Mouse (Mus musculus): ENCODE measurements around the gene Gm4187. TPM values are rescaled to one million over a fixed set of nuclear protein-coding genes. Genes with fewer than 3 reads are reported as not detected.
"Not testable (repeated sequence)": the region's sequence is repeated elsewhere in the genome, so short reads cannot be mapped to it uniquely, and the experiment has no call there.

Gm4187 gene
- not detected in 2 replicates for polyA plus RNA-seq (2015; fragmentation: Nextera tagmentation; extraction: Ambion mirVana)

GRCm38 (mm10) chr7:22329617-22330016, at the start of gene Gm4187:
Gene Gm4187 (minus strand): TSS chr7:22329717.
- not testable (repeated sequence) for H3K4me3 ChIP-seq; H3K4me1 ChIP-seq (replicated peaks); H3K27me3 ChIP-seq; H3K4me2 ChIP-seq; ATAC-seq (ENCODE audit: low FRiP score); H3K9ac ChIP-seq; H3K27ac ChIP-seq; H3K36me3 ChIP-seq; H3K9me3 ChIP-seq
- no CpG with 5 or more reads among the region's 2 CpGs for WGBS

GRCm38 (mm10) chr7:22370939-22371338, 41.4 kb upstream of the Gm4187 start, which contains the start of gene Gm8660:
Gene Gm8660 (minus strand): TSS chr7:22371039.
- not testable (repeated sequence) for H3K4me1 ChIP-seq (replicated peaks); H3K4me3 ChIP-seq; H3K4me2 ChIP-seq; H3K27ac ChIP-seq; H3K9me3 ChIP-seq; H3K27me3 ChIP-seq; ATAC-seq (ENCODE audit: low FRiP score); H3K36me3 ChIP-seq; H3K9ac ChIP-seq
- WGBS: no CpG with 5 or more reads among the region's 1 CpGs

Other genes with a start within 250 kb of the Gm4187 start
- not detected in 2 replicates for gene Gm16451, start 211.5 kb downstream of the Gm4187 start, polyA plus RNA-seq (2015; fragmentation: Nextera tagmentation; extraction: Ambion mirVana)
- not detected in 2 replicates for gene Gm10666, start 195.0 kb downstream of the Gm4187 start, polyA plus RNA-seq (2015; fragmentation: Nextera tagmentation; extraction: Ambion mirVana)
- gene Vmn1r142, start 165.7 kb downstream of the Gm4187 start, polyA plus RNA-seq (2015; fragmentation: Nextera tagmentation; extraction: Ambion mirVana): not detected in 2 replicates
- gene Vmn1r143, start 140.3 kb downstream of the Gm4187 start, polyA plus RNA-seq (2015; fragmentation: Nextera tagmentation; extraction: Ambion mirVana): not detected in 2 replicates
- gene Gm8653, start 128.5 kb downstream of the Gm4187 start, polyA plus RNA-seq (2015; fragmentation: Nextera tagmentation; extraction: Ambion mirVana): not detected in 2 replicates
- not detected in 2 replicates for gene Gm8453, start 100.2 kb downstream of the Gm4187 start, polyA plus RNA-seq (2015; fragmentation: Nextera tagmentation; extraction: Ambion mirVana)
- not detected in 2 replicates for gene Gm8660, start 41.3 kb upstream of the Gm4187 start, polyA plus RNA-seq (2015; fragmentation: Nextera tagmentation; extraction: Ambion mirVana)
- not detected in 2 replicates for gene Vmn1r148, start 83.9 kb upstream of the Gm4187 start, polyA plus RNA-seq (2015; fragmentation: Nextera tagmentation; extraction: Ambion mirVana)
- gene Vmn1r149, start 108.5 kb upstream of the Gm4187 start, polyA plus RNA-seq (2015; fragmentation: Nextera tagmentation; extraction: Ambion mirVana): not detected in 2 replicates
- gene Gm10665, start 134.4 kb upstream of the Gm4187 start, polyA plus RNA-seq (2015; fragmentation: Nextera tagmentation; extraction: Ambion mirVana): not detected in 2 replicates
- not detected in 2 replicates for gene Vmn1r151, start 170.0 kb upstream of the Gm4187 start, polyA plus RNA-seq (2015; fragmentation: Nextera tagmentation; extraction: Ambion mirVana)
- not detected in 2 replicates for gene Vmn1r152, start 193.2 kb upstream of the Gm4187 start, polyA plus RNA-seq (2015; fragmentation: Nextera tagmentation; extraction: Ambion mirVana)
- not detected in 2 replicates for gene Gm8677, start 205.2 kb upstream of the Gm4187 start, polyA plus RNA-seq (2015; fragmentation: Nextera tagmentation; extraction: Ambion mirVana)
- gene Gm4201, start 235.6 kb upstream of the Gm4187 start, polyA plus RNA-seq (2015; fragmentation: Nextera tagmentation; extraction: Ambion mirVana): not detected in 2 replicates